Mouse (Mus musculus): Measurements from ENCODE around the gene Gm20388. TPM values are rescaled to one million over a fixed set of nuclear protein-coding genes. Genes with fewer than 3 reads are reported as not detected.

Gene Gm20388
- polyA plus RNA-seq, 1 experiment = 18.7 TPM

DNA sequence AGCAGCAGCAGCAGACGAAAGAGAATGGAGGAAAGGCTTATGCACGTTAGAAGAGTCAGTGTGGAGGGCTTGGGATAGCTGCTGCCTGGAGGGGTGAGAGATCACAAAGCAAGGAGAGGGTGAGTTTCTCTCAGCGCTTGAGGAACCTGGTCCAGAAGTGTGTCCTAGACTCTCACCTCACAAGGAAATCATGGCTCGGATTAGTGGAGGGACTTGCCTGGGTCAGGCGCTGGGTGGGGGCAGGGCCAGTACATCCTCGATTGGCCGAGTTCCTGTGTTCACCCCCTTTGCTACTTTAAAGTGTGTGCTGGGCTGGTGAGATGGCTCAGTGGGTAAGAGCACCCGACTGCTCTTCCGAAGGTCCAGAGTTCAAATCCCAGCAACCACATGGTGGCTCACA, 3225.2 kb downstream of the Gm20388 start:
- H3K27ac ChIP-seq (ENCODE audit: insufficient read depth, low read length) = no peak overlapping the region

DNA sequence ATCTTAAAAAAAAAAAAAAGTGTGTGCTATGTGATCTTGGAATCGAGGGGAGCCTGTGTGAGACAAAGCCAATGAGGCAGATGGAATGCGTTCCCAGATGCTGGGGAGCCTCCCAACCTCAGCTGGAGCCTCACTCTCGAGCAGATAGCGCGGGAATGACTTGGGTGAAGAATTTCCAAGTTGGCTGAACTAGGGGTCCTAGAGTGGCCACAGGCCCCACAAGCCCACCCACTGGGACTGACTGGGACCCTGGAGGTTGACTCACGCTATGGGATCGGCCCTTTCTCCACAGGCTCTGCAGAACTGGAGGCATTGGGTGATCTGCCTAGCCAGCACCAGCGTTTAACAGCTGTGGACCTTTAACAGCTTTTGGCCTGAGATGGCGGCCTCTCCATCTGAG, 3225.6 kb downstream of the Gm20388 start:
- no peak for DNase-seq

More for the DNA sequence above, 3225.2 kb downstream of the Gm20388 start:
- DNase-seq = no peak
- Histone ChIP-seq H3K4me3 (replicated peaks; ENCODE audit: insufficient read depth, low read depth, low read length) (no peak overlapping the region), H3K27me3 (ENCODE audit: control insufficient read depth, insufficient read depth, low read length) (no peaks in the 10 kb centered on the region), H3K4me1 (ENCODE audit: control insufficient read depth, insufficient read depth, low read length) (peaks cover 7% of the 10 kb centered on the region; the same call in 1 of the 2 replicates)
- TF ChIP-seq POLR2A (IDR thresholded peaks at IDR 0.05; ENCODE audit: borderline replicate concordance, insufficient read depth, low read length) (no peak), CTCF (IDR thresholded peaks at IDR 0.05; ENCODE audit: borderline replicate concordance, insufficient read depth, low read depth, low read length) (no peak)
- WGBS = 59% methylated on average over 9 of the region's 9 CpGs

DNA sequence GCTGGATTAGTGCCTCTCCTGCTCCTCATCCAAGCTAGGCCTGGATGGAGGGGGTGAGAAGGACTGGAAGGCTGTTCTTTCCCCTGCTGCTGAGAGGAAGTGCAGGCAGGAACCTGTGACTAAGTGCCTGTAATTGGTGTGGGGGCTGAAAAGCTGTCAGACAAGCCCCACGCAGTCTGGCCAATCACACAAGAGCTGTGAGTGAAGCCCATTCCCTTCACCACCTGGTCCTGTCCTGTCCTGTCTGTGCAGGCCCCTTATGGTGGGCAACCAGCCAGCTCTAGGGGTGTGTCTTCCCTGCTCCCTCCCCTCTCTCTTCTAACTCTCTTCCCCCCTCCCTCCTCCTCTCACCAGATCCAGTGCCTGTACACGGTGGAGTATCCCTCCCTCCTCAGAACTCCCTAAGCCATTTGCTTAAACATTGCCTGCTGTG, 3227.0 kb downstream of the Gm20388 start:
- H3K4me1 ChIP-seq (ENCODE audit: control insufficient read depth, insufficient read depth, low read length) = peaks cover 14% of the 10 kb centered on the region
- H3K4me3 ChIP-seq (replicated peaks; ENCODE audit: insufficient read depth, low read depth, low read length) = no peak overlapping the region
- 47% methylated on average over 2 of the region's 2 CpGs for WGBS
- DNase-seq = no peak
- no peak overlapping the region for H3K27ac ChIP-seq (ENCODE audit: insufficient read depth, low read length)
- TF ChIP-seq CTCF (IDR thresholded peaks at IDR 0.05; ENCODE audit: borderline replicate concordance, insufficient read depth, low read depth, low read length) (no peak), POLR2A (IDR thresholded peaks at IDR 0.05; ENCODE audit: borderline replicate concordance, insufficient read depth, low read length) (no peak)
- no peaks in the 10 kb centered on the region for H3K27me3 ChIP-seq (ENCODE audit: control insufficient read depth, insufficient read depth, low read length)

More for the DNA sequence above, 3225.6 kb downstream of the Gm20388 start:
- H3K4me1 ChIP-seq (ENCODE audit: control insufficient read depth, insufficient read depth, low read length) = peaks cover 7% of the 10 kb centered on the region; the same call in 1 of the 2 replicates
- no peak for TF ChIP-seq CTCF (IDR thresholded peaks at IDR 0.05; ENCODE audit: borderline replicate concordance, insufficient read depth, low read depth, low read length)
- TF ChIP-seq POLR2A (IDR thresholded peaks at IDR 0.05; ENCODE audit: borderline replicate concordance, insufficient read depth, low read length) = no peak
- H3K27ac ChIP-seq (ENCODE audit: insufficient read depth, low read length) = no peak overlapping the region
- no peaks in the 10 kb centered on the region for H3K27me3 ChIP-seq (ENCODE audit: control insufficient read depth, insufficient read depth, low read length)
- H3K4me3 ChIP-seq (replicated peaks; ENCODE audit: insufficient read depth, low read depth, low read length) = no peak overlapping the region
- WGBS = 88% methylated on average over 9 of the region's 9 CpGs

DNA sequence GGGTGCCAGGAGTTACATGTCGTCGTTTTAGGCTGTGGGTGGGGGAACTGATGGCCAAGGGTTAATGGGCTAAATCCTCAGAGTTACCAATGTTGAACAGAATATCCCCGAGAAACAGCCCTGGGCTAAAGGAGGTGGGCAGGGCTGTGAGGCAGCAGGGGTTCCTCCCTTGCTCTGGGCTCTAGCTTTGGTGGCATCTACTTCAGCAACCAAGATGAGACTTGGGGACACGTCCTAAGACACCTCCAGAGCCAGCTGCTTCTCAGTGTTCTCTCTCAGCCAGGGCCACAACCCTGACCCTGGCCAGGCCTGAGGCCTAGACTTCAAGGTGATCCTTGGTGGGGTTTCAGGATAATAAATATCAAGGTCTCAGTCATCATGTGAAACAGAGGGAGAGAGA, 3228.1 kb downstream of the Gm20388 start:
- H3K4me3 ChIP-seq (replicated peaks; ENCODE audit: insufficient read depth, low read depth, low read length) = no peak overlapping the region
- TF ChIP-seq CTCF (IDR thresholded peaks at IDR 0.05; ENCODE audit: borderline replicate concordance, insufficient read depth, low read depth, low read length) (no peak), POLR2A (IDR thresholded peaks at IDR 0.05; ENCODE audit: borderline replicate concordance, insufficient read depth, low read length) (no peak)
- H3K27ac ChIP-seq (ENCODE audit: insufficient read depth, low read length) = no peak overlapping the region
- WGBS = 65% methylated on average over 4 of the region's 4 CpGs
- no peak for DNase-seq
- H3K27me3 ChIP-seq (ENCODE audit: control insufficient read depth, insufficient read depth, low read length) = no peaks in the 10 kb centered on the region
- peaks cover 19% of the 10 kb centered on the region for H3K4me1 ChIP-seq (ENCODE audit: control insufficient read depth, insufficient read depth, low read length)

GRCm38 (mm10) chr8:123141741-123142462, 3231.3 kb downstream of the Gm20388 start:
- DNase-seq = peak; percentile 68 to 90
- no peak for TF ChIP-seq POLR2A (IDR thresholded peaks at IDR 0.05; ENCODE audit: borderline replicate concordance, insufficient read depth, low read length)
- TF ChIP-seq CTCF (IDR thresholded peaks at IDR 0.05; ENCODE audit: borderline replicate concordance, insufficient read depth, low read depth, low read length) = no peak
- Histone ChIP-seq H3K4me3 (replicated peaks; ENCODE audit: insufficient read depth, low read depth, low read length) (no peak overlapping the region), H3K4me1 (ENCODE audit: control insufficient read depth, insufficient read depth, low read length) (peaks cover 12% of the 10 kb centered on the region), H3K27me3 (ENCODE audit: control insufficient read depth, insufficient read depth, low read length) (no peaks in the 10 kb centered on the region), H3K27ac (ENCODE audit: insufficient read depth, low read length) (no peak overlapping the region)
- 27% methylated on average over 14 of the region's 14 CpGs for WGBS

GRCm38 (mm10) chr8:123145279-123145678, 3234.6 kb downstream of the Gm20388 start:
- Histone ChIP-seq H3K4me3 (replicated peaks; ENCODE audit: insufficient read depth, low read depth, low read length) (no peak overlapping the region), H3K27ac (ENCODE audit: insufficient read depth, low read length) (no peak overlapping the region), H3K27me3 (ENCODE audit: control insufficient read depth, insufficient read depth, low read length) (no peaks in the 10 kb centered on the region), H3K4me1 (ENCODE audit: control insufficient read depth, insufficient read depth, low read length) (peaks cover 12% of the 10 kb centered on the region)
- DNase-seq = no peak
- 67% methylated on average over 6 of the region's 6 CpGs for WGBS
- TF ChIP-seq POLR2A (IDR thresholded peaks at IDR 0.05; ENCODE audit: borderline replicate concordance, insufficient read depth, low read length) (no peak), CTCF (IDR thresholded peaks at IDR 0.05; ENCODE audit: borderline replicate concordance, insufficient read depth, low read depth, low read length) (no peak)

DNA sequence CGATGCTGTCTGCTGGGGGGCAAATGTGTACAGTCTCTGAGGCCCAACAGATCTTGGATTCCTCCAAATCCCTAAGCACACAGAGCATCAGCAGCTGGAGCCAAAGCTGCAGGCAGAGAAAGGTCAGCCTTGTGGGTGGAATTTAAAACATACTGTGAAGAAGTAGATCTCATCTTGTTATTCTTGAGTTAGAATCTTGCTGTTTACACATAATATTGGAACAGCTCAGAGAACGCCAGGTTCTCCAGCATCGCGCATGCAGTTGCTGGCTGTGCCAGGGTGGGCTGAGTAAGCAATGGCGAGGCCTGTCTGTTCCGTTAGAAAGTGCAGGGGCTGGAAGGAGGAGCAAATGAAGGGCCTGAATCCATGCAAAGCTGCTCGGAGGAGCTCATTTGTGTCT, 3235.7 kb downstream of the Gm20388 start:
- no peak for DNase-seq
- WGBS = 80% methylated on average over 7 of the region's 7 CpGs
- TF ChIP-seq CTCF (IDR thresholded peaks at IDR 0.05; ENCODE audit: borderline replicate concordance, insufficient read depth, low read depth, low read length) (no peak), POLR2A (IDR thresholded peaks at IDR 0.05; ENCODE audit: borderline replicate concordance, insufficient read depth, low read length) (no peak)
- H3K27me3 ChIP-seq (ENCODE audit: control insufficient read depth, insufficient read depth, low read length) = no peaks in the 10 kb centered on the region
- H3K27ac ChIP-seq (ENCODE audit: insufficient read depth, low read length) = no peak overlapping the region
- peaks cover 12% of the 10 kb centered on the region for H3K4me1 ChIP-seq (ENCODE audit: control insufficient read depth, insufficient read depth, low read length)
- H3K4me3 ChIP-seq (replicated peaks; ENCODE audit: insufficient read depth, low read depth, low read length) = no peak overlapping the region

DNA sequence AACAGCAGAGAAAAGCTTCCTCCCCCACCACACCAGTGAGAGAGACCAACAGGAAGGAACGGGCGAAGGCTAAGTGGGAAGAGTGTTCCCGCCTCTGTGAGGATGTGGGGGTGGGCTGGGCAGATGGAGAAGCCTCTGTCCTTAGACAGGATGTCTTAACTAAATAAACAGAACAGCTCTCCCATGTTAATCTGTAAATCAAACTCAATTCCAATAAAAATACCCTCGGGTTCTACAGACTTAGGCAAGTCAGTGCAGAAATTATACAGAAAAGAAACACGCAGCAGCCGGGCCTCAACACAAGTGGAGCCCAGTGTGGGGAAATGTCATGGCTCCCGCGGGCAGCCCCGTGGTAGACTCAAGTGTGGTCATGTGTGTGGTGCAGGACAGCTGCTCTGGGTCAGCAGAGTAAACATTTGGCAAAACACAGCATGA, 3240.1 kb downstream of the Gm20388 start:
- Histone ChIP-seq H3K27ac (ENCODE audit: insufficient read depth, low read length) (no peak overlapping the region), H3K27me3 (ENCODE audit: control insufficient read depth, insufficient read depth, low read length) (no peaks in the 10 kb centered on the region), H3K4me1 (ENCODE audit: control insufficient read depth, insufficient read depth, low read length) (no peaks in the 10 kb centered on the region), H3K4me3 (replicated peaks; ENCODE audit: insufficient read depth, low read depth, low read length) (no peak overlapping the region)
- no peak for TF ChIP-seq POLR2A (IDR thresholded peaks at IDR 0.05; ENCODE audit: borderline replicate concordance, insufficient read depth, low read length)
- DNase-seq = no peak
- WGBS = 67% methylated on average over 9 of the region's 9 CpGs
